Mouse (Mus musculus) embryonic facial prominence, embryonic 12.5 days (tissue): ENCODE measurements around the gene Git2. TPM values are rescaled to one million over a fixed set of nuclear protein-coding genes. Genes with fewer than 3 reads are reported as not detected.

ENCODE experiments used
- ATAC-seq: fragments of 200-750 bp; cut with Nextera tagmentation; 2 replicates; pipeline ENCODE4 v1.8.0; 2017; ENCODE audit not compliant: insufficient number of reproducible peaks, insufficient read depth, low FRiP score, low TSS enrichment
- H3K27ac ChIP-seq: fragments of 300-500 bp; sonication (generic); 2 replicates; pipeline ENCODE4 v1.5.1; 2016; ENCODE audit warnings: mild to moderate bottlenecking
- H3K27me3 ChIP-seq: fragments of 300-500 bp; sonication (generic); 2 replicates; pipeline ENCODE4 v1.6.1; 2016; ENCODE audit warnings: mild to moderate bottlenecking, moderate library complexity
- H3K36me3 ChIP-seq: fragments of 300-500 bp; sonication (generic); 2 replicates; pipeline ENCODE4 v1.6.1; 2016; ENCODE audit warnings: mild to moderate bottlenecking
- H3K4me1 ChIP-seq: fragments of 300-500 bp; sonication (generic); 2 replicates; pipeline ENCODE4 v1.6.1; 2016
- H3K4me2 ChIP-seq: fragments of 300-500 bp; sonication (generic); replicated peaks from 2 replicates; pipeline ENCODE4 v1.6.1; 2016; ENCODE audit warnings: mild to moderate bottlenecking, moderate library complexity
- H3K4me3 ChIP-seq: fragments of 300-500 bp; sonication (generic); 2 replicates; pipeline ENCODE4 v1.5.1; 2016; ENCODE audit warnings: mild to moderate bottlenecking
- H3K9ac ChIP-seq: fragments of 300-500 bp; sonication (generic); 2 replicates; pipeline ENCODE4 v1.6.1; 2016; ENCODE audit warnings: mild to moderate bottlenecking, moderate library complexity
- H3K9me3 ChIP-seq: fragments of 300-500 bp; sonication (generic); 2 replicates; pipeline ENCODE4 v1.6.1; 2016; ENCODE audit warnings: mild to moderate bottlenecking, moderate library complexity
- WGBS: fragments of 180-500 bp; shearing (Covaris S2); methylation state at CpG from one replicate; pipeline ENCODE4 v1.1.7; 2016; 5-methylcytosine and 5-hydroxymethylcytosine counted together
- polyA plus RNA-seq: library from polyadenylated mRNA; unstranded; fragments of >200 nt; fragmentation: Nextera tagmentation; extraction: Ambion mirVana; gene quantifications from 2 replicates; pipeline ENCODE4 v1.2.1, GENCODE M21; 2016

The Git2 gene
- polyA plus RNA-seq, 1 experiment from 2014 or later = 48.2 TPM

- peaks cover 3% of the 10 kb centered on the region; the same call in 1 of the 2 replicates for H3K4me1 ChIP-seq
- ATAC-seq = no peak
- H3K27me3 ChIP-seq = no peaks in the 10 kb centered on the region
- H3K4me2 ChIP-seq = no peak overlapping the region
- no peak overlapping the region for H3K27ac ChIP-seq
- 73% methylated on average over 5 of the region's 5 CpGs for WGBS
- H3K9me3 ChIP-seq = no peaks in the 10 kb centered on the region
- H3K4me3 ChIP-seq = no peak overlapping the region
- no peak overlapping the region for H3K9ac ChIP-seq
- no peaks in the 10 kb centered on the region for H3K36me3 ChIP-seq
Measured at GRCm38 (mm10) chr5:114695775-114696174, 79.5 kb downstream of the Git2 start.

- Histone ChIP-seq H3K27me3 (no peaks in the 10 kb centered on the region), H3K36me3 (no peaks in the 10 kb centered on the region), H3K4me3 (peak within 1 kb of the TSS; percentile 74), H3K9me3 (no peaks in the 10 kb centered on the region), H3K9ac (peak within 1 kb of the TSS; percentile 87), H3K4me2 (peak within 1 kb of the TSS; percentile 91), H3K4me1 (peaks cover 24% of the 10 kb centered on the region), H3K27ac (0 out of 2 replicates have a peak within 1 kb of the TSS, but pooled peaks have one; percentile 30)
- peak; percentile 88 for ATAC-seq
- 4% methylated on average over 75 of the region's 75 CpGs for WGBS
Measured at GRCm38 (mm10) chr5:114690633-114691567, 84.4 kb downstream of the Git2 start, which contains the start of gene Gltp. Gene Gltp, minus strand, starts transcription at chr5:114690984.

- Histone ChIP-seq H3K9ac (peak overlapping the region; percentile 87), H3K36me3 (no peaks in the 10 kb centered on the region), H3K27ac (no peak overlapping the region), H3K4me1 (peaks cover 24% of the 10 kb centered on the region), H3K27me3 (no peaks in the 10 kb centered on the region), H3K4me3 (peak overlapping the region; percentile 74), H3K4me2 (peak overlapping the region; percentile 91), H3K9me3 (no peaks in the 10 kb centered on the region)
- ATAC-seq = no peak
- WGBS = 19% methylated on average over 16 of the region's 16 CpGs
Measured at GRCm38 (mm10) chr5:114689700-114690366, 85.5 kb downstream of the Git2 start.

GRCm38 (mm10) chr5:114688703-114689102 is 86.6 kb downstream of the Git2 start:
- H3K9ac ChIP-seq = 0 out of 2 replicates have a peak overlapping the region, but pooled peaks have one; percentile 24
- H3K27me3 ChIP-seq = no peaks in the 10 kb centered on the region
- WGBS = 78% methylated on average over 13 of the region's 13 CpGs
- no peaks in the 10 kb centered on the region for H3K9me3 ChIP-seq
- no peak for ATAC-seq
- no peaks in the 10 kb centered on the region for H3K36me3 ChIP-seq
- H3K4me1 ChIP-seq = peaks cover 27% of the 10 kb centered on the region
- no peak overlapping the region for H3K27ac ChIP-seq
- no peak overlapping the region for H3K4me3 ChIP-seq
- H3K4me2 ChIP-seq = no peak overlapping the region

- no peak overlapping the region for H3K4me3 ChIP-seq
- H3K36me3 ChIP-seq = no peaks in the 10 kb centered on the region
- H3K4me1 ChIP-seq = peaks cover 31% of the 10 kb centered on the region
- H3K27ac ChIP-seq = no peak overlapping the region
- H3K27me3 ChIP-seq = no peaks in the 10 kb centered on the region
- H3K9ac ChIP-seq = no peak overlapping the region
- no peak overlapping the region for H3K4me2 ChIP-seq
- ATAC-seq = no peak
- no peaks in the 10 kb centered on the region for H3K9me3 ChIP-seq
Measured at GRCm38 (mm10) chr5:114687901-114688300, 87.4 kb downstream of the Git2 start.

GRCm38 (mm10) chr5:114686726-114687210 is 88.5 kb downstream of the Git2 start:
- H3K9me3 ChIP-seq = no peaks in the 10 kb centered on the region
- H3K27me3 ChIP-seq = no peaks in the 10 kb centered on the region
- H3K4me1 ChIP-seq = peaks cover 36% of the 10 kb centered on the region
- no peak overlapping the region for H3K4me2 ChIP-seq
- no peak for ATAC-seq
- no peak overlapping the region for H3K27ac ChIP-seq
- no peak overlapping the region for H3K9ac ChIP-seq
- no peak overlapping the region for H3K4me3 ChIP-seq
- 51% methylated on average over 7 of the region's 7 CpGs for WGBS
- H3K36me3 ChIP-seq = no peaks in the 10 kb centered on the region

- Histone ChIP-seq H3K27ac (no peak overlapping the region), H3K36me3 (no peaks in the 10 kb centered on the region), H3K4me3 (no peak overlapping the region), H3K9me3 (no peaks in the 10 kb centered on the region), H3K9ac (no peak overlapping the region), H3K4me2 (no peak overlapping the region), H3K4me1 (peaks cover 32% of the 10 kb centered on the region), H3K27me3 (no peaks in the 10 kb centered on the region)
- 87% methylated on average over 5 of the region's 5 CpGs for WGBS
- no peak for ATAC-seq
Measured at GRCm38 (mm10) chr5:114685986-114686385, 89.3 kb downstream of the Git2 start.

- 70% methylated on average over 8 of the region's 8 CpGs for WGBS
- no peak overlapping the region for H3K9ac ChIP-seq
- ATAC-seq = no peak
Measured at GRCm38 (mm10) chr5:114681717-114682116, 93.6 kb downstream of the Git2 start.

GRCm38 (mm10) chr5:114680676-114681285 is 94.5 kb downstream of the Git2 start:
- Histone ChIP-seq H3K4me1 (peaks cover 11% of the 10 kb centered on the region; the same call in 1 of the 2 replicates), H3K4me3 (no peak overlapping the region), H3K27me3 (no peaks in the 10 kb centered on the region), H3K36me3 (peaks cover 4% of the 10 kb centered on the region; the same call in 1 of the 2 replicates), H3K27ac (no peak overlapping the region), H3K9me3 (no peaks in the 10 kb centered on the region), H3K4me2 (no peak overlapping the region), H3K9ac (no peak overlapping the region)
- WGBS = 62% methylated on average over 19 of the region's 19 CpGs
- no peak for ATAC-seq

More at GRCm38 (mm10) chr5:114681717-114682116, 93.6 kb downstream of the Git2 start:
- H3K27ac ChIP-seq = no peak overlapping the region
- H3K27me3 ChIP-seq = no peaks in the 10 kb centered on the region
- peaks cover 11% of the 10 kb centered on the region; the same call in 1 of the 2 replicates for H3K4me1 ChIP-seq
- H3K9me3 ChIP-seq = no peaks in the 10 kb centered on the region
- H3K4me2 ChIP-seq = no peak overlapping the region
- H3K4me3 ChIP-seq = no peak overlapping the region
- H3K36me3 ChIP-seq = no peaks in the 10 kb centered on the region; the same call in 1 of the 2 replicates

- Histone ChIP-seq H3K27ac (no peak overlapping the region), H3K4me3 (no peak overlapping the region), H3K9ac (peak overlapping the region; percentile 20; the same call in 1 of the 2 replicates), H3K4me1 (peaks cover 11% of the 10 kb centered on the region; the same call in 1 of the 2 replicates), H3K36me3 (peaks cover 4% of the 10 kb centered on the region), H3K27me3 (no peaks in the 10 kb centered on the region), H3K9me3 (no peaks in the 10 kb centered on the region), H3K4me2 (no peak overlapping the region)
- no peak for ATAC-seq
- 64% methylated on average over 17 of the region's 17 CpGs for WGBS
Measured at GRCm38 (mm10) chr5:114679841-114680591, 95.3 kb downstream of the Git2 start.
